Mouse (Mus musculus) mouse trophoblast stem cell (cell line): Measurements from ENCODE around the gene Mroh7.

Source experiments
- in situ Hi-C, 2 experiments: fragments of 300-500 bp; cut with MseI, MboI; formaldehyde crosslinking; loops; 2 replicates in 1 of 2; 3 replicates in 1 of 2; pipeline ENCODE4 v1.15.1; 2025

The Mroh7 gene

GRCm38 (mm10) chr4:106699989-106700388, 30.7 kb downstream of the Mroh7 start:
- in situ Hi-C loops = loop anchor here in 1 of 2 experiments (10.0 kb wide), 1 partner anchor 85 kb away; the partner anchor contains the start of gene Lexm

- in situ Hi-C loops = no loop called here
Observed at GRCm38 (mm10) chr4:106693841-106694430, 36.8 kb downstream of the Mroh7 start.

- in situ Hi-C loops = no loop called here
Observed at GRCm38 (mm10) chr4:106688636-106689296, 42.0 kb downstream of the Mroh7 start.

- in situ Hi-C loops = no loop called here
Observed at GRCm38 (mm10) chr4:106680955-106681354, 49.8 kb downstream of the Mroh7 start.

GRCm38 (mm10) chr4:106679152-106679551, 51.6 kb downstream of the Mroh7 start:
- in situ Hi-C loops = no loop called here

GRCm38 (mm10) chr4:106678442-106679118, 52.1 kb downstream of the Mroh7 start, which contains the start of gene Ttc4:
Gene Ttc4, minus strand, starts transcription at chr4:106678944.
- in situ Hi-C loops = no loop called here

GRCm38 (mm10) chr4:106676749-106677148, 54.0 kb downstream of the Mroh7 start:
- in situ Hi-C loops = no loop called here

- in situ Hi-C loops = no loop called here
Observed at GRCm38 (mm10) chr4:106666546-106666945, 64.2 kb downstream of the Mroh7 start.

GRCm38 (mm10) chr4:106665673-106666072, 65.1 kb downstream of the Mroh7 start:
- in situ Hi-C loops = no loop called here

- in situ Hi-C loops = no loop called here
Observed at GRCm38 (mm10) chr4:106665269-106665668, 65.5 kb downstream of the Mroh7 start.

- in situ Hi-C loops = no loop called here
Observed at GRCm38 (mm10) chr4:106664697-106665096, 66.0 kb downstream of the Mroh7 start.

GRCm38 (mm10) chr4:106663956-106664470, 66.7 kb downstream of the Mroh7 start:
- in situ Hi-C loops = no loop called here

- in situ Hi-C loops = no loop called here
Observed at GRCm38 (mm10) chr4:106655681-106656080, 75.0 kb downstream of the Mroh7 start.

GRCm38 (mm10) chr4:106653051-106653450, 77.7 kb downstream of the Mroh7 start:
- in situ Hi-C loops = no loop called here

GRCm38 (mm10) chr4:106652546-106652945, 78.2 kb downstream of the Mroh7 start:
- in situ Hi-C loops = no loop called here

GRCm38 (mm10) chr4:106650833-106651527, 79.7 kb downstream of the Mroh7 start, which contains the start of gene Pars2:
Gene Pars2, plus strand, starts transcription at chr4:106651069.
- in situ Hi-C loops = no loop called here

- in situ Hi-C loops = no loop called here
Observed at GRCm38 (mm10) chr4:106647137-106647536, 83.6 kb downstream of the Mroh7 start.

GRCm38 (mm10) chr4:106645797-106646196, 84.9 kb downstream of the Mroh7 start:
- in situ Hi-C loops = no loop called here

GRCm38 (mm10) chr4:106644218-106644610, 86.5 kb downstream of the Mroh7 start:
- in situ Hi-C loops = no loop called here

GRCm38 (mm10) chr4:106643483-106644217, 87.1 kb downstream of the Mroh7 start:
- in situ Hi-C loops = no loop called here

GRCm38 (mm10) chr4:106634086-106634479, 96.6 kb downstream of the Mroh7 start:
- in situ Hi-C loops = loop anchor here in 1 of 2 experiments (5.0 kb wide), 1 partner anchor 73 kb away; no protein-coding TSS in a partner anchor
